Mouse (Mus musculus) E14TG2a.4 (cell line): Measurements from ENCODE around the gene Kcnh6.

ENCODE experiments used
- H3K27me3 ChIP-seq: 2 replicates; pipeline ENCODE4 v1.6.1; 2014; ENCODE audit warnings: low read length, control low read depth; ENCODE audit not compliant: insufficient read depth
- H3K36me3 ChIP-seq: 2 replicates; pipeline ENCODE4 v1.6.1; 2014; ENCODE audit warnings: low read length, control low read depth; ENCODE audit not compliant: insufficient read depth
- H3K4me1 ChIP-seq: replicated peaks from 2 replicates; pipeline ENCODE4 v1.6.1; 2014; ENCODE audit warnings: low read depth, low read length, control low read depth
- H3K4me3 ChIP-seq: replicated peaks from 2 replicates; pipeline ENCODE4 v1.5.1; 2014; ENCODE audit warnings: mild to moderate bottlenecking, low read length
- H3K9me3 ChIP-seq: 2 replicates; pipeline ENCODE4 v1.6.1; 2014; ENCODE audit warnings: low read length, control low read depth
- CTCF ChIP-seq: conservative IDR thresholded peaks from 2 replicates; pipeline ENCODE4 v1.5.1; 2014; ENCODE audit warnings: low read length
- NANOG ChIP-seq: IDR thresholded peaks from 2 replicates; pipeline ENCODE4 v1.6.1; 2014; ENCODE audit warnings: borderline replicate concordance, low read length, mixed read lengths
- POU5F1 ChIP-seq: IDR thresholded peaks from 2 replicates; pipeline ENCODE4 v1.6.1; 2014; ENCODE audit warnings: low read length, borderline replicate concordance

The Kcnh6 gene

GRCm38 (mm10) chr11:106007821-106008220 lies at the start of gene Kcnh6:
Gene Kcnh6 (plus strand): TSS chr11:106008124.
- peak within 1 kb of the TSS; percentile 60; the same call in 1 of the 2 replicates for H3K4me3 ChIP-seq
- TF ChIP-seq POU5F1: no peak
- TF ChIP-seq NANOG: no peak
- no peak for TF ChIP-seq CTCF

DNA sequence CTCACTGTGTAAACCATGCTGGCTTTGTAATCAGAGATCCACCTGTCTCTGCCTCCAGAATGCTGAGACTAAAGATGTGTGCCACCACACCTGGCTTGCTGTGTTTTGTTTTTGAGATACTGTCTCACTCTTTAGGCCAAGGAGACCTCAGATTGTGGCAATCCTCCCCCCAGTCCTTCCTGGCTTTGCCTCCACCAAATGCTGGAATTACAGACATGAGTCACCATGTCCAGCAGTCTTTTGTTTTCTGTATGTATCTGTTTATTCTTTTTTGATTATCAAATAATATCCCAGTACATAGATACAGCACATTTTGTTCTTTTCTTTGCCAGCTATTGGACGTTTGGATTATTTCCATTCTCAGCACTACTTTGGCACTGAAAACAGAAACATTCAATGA lies 49.4 kb upstream of the Kcnh6 start:
- H3K36me3 ChIP-seq: no peaks in the 10 kb centered on the region
- H3K9me3 ChIP-seq: no peaks in the 10 kb centered on the region
- H3K4me1 ChIP-seq: peaks cover 54% of the 10 kb centered on the region
- 0 out of 2 replicates have a peak, but pooled peaks cover 2% of the 10 kb centered on the region for H3K27me3 ChIP-seq
- H3K4me3 ChIP-seq: no peak overlapping the region
- no peak for TF ChIP-seq POU5F1
- TF ChIP-seq NANOG: no peak
- TF ChIP-seq CTCF: no peak

More at GRCm38 (mm10) chr11:106007821-106008220, at the start of gene Kcnh6:
- Histone ChIP-seq H3K27me3 (peaks cover 64% of the 10 kb centered on the region), H3K36me3 (no peaks in the 10 kb centered on the region), H3K9me3 (no peaks in the 10 kb centered on the region), H3K4me1 (0 out of 2 replicates have a peak, but pooled peaks cover 5% of the 10 kb centered on the region)

GRCm38 (mm10) chr11:105959355-105959754 lies 48.6 kb upstream of the Kcnh6 start:
- H3K4me3 ChIP-seq: peak overlapping the region; percentile 52
- 0 out of 2 replicates have a peak, but pooled peaks cover 2% of the 10 kb centered on the region for H3K27me3 ChIP-seq
- no peaks in the 10 kb centered on the region for H3K9me3 ChIP-seq
- TF ChIP-seq CTCF (no peak), POU5F1 (no peak), NANOG (no peak)
- H3K36me3 ChIP-seq: no peaks in the 10 kb centered on the region
- H3K4me1 ChIP-seq: peaks cover 49% of the 10 kb centered on the region

GRCm38 (mm10) chr11:105964691-105965090 lies 43.2 kb upstream of the Kcnh6 start:
- Histone ChIP-seq H3K4me3 (no peak overlapping the region), H3K36me3 (no peaks in the 10 kb centered on the region), H3K4me1 (peaks cover 23% of the 10 kb centered on the region), H3K27me3 (peaks cover 44% of the 10 kb centered on the region), H3K9me3 (no peaks in the 10 kb centered on the region)
- TF ChIP-seq CTCF (peak; percentile 77), POU5F1 (no peak)

GRCm38 (mm10) chr11:105966288-105966687 lies 41.6 kb upstream of the Kcnh6 start:
- Histone ChIP-seq H3K36me3 (no peaks in the 10 kb centered on the region), H3K9me3 (no peaks in the 10 kb centered on the region), H3K4me1 (peaks cover 16% of the 10 kb centered on the region), H3K4me3 (no peak overlapping the region), H3K27me3 (peaks cover 58% of the 10 kb centered on the region)
- TF ChIP-seq NANOG (no peak), CTCF (no peak), POU5F1 (no peak)

GRCm38 (mm10) chr11:105967741-105968574 lies 40.0 kb upstream of the Kcnh6 start, which contains the start of gene Ace:
Gene Ace (plus strand): TSS chr11:105967945.
- peaks cover 23% of the 10 kb centered on the region for H3K4me1 ChIP-seq
- TF ChIP-seq POU5F1 (no peak), NANOG (no peak), CTCF (no peak)
- H3K27me3 ChIP-seq: peaks cover 62% of the 10 kb centered on the region
- H3K36me3 ChIP-seq: no peaks in the 10 kb centered on the region
- H3K4me3 ChIP-seq: peak within 1 kb of the TSS; percentile 84
- no peaks in the 10 kb centered on the region for H3K9me3 ChIP-seq

DNA sequence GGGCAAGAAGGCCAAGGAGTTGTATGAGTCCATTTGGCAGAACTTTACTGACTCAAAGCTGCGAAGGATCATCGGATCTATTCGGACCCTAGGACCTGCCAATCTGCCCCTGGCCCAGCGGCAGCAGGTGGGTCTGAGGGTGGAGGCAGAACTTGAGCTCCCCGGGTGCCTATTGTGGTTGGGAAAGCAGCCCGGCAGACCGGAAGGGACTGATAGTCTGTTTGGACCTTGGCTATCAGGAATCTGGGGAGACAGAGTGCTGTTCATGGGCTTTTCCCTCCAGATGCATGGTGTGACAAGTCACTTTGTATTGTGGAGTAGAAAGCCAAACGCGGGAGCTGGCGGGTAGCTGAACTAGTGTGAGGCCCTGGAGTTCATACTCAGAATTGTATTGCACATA lies 39.0 kb upstream of the Kcnh6 start:
- Histone ChIP-seq H3K4me3 (0 out of 2 replicates have a peak overlapping the region, but pooled peaks have one; percentile 84), H3K9me3 (no peaks in the 10 kb centered on the region), H3K4me1 (peaks cover 32% of the 10 kb centered on the region), H3K36me3 (no peaks in the 10 kb centered on the region), H3K27me3 (peaks cover 69% of the 10 kb centered on the region)
- TF ChIP-seq CTCF (no peak), NANOG (no peak), POU5F1 (no peak)

- H3K4me3 ChIP-seq: no peak overlapping the region
- peak; percentile 22; the same call in 1 of the 2 replicates for TF ChIP-seq CTCF
- TF ChIP-seq POU5F1: no peak
These were observed 38.4 kb upstream of the Kcnh6 start for GRCm38 (mm10) chr11:105969516-105969915.

DNA sequence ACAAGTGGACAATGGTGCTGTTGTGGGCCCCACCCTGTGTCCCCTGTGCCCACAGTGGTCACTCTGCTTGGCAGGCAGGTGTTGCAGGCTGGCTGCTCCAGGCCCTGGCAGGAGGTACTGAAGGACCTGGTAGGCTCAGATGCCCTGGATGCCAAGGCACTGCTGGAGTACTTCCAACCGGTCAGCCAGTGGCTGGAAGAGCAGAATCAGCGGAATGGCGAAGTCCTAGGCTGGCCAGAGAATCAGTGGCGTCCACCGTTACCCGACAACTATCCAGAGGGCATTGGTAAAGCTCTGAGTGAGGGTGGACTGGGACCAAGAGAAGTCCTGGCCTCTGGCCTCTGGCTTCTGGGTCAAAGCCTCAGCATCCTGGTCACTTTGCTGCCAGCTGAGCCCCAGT lies 33.3 kb upstream of the Kcnh6 start:
- no peaks in the 10 kb centered on the region for H3K9me3 ChIP-seq
- H3K4me3 ChIP-seq: no peak overlapping the region
- H3K4me1 ChIP-seq: peaks cover 18% of the 10 kb centered on the region
- TF ChIP-seq POU5F1: no peak
- no peak for TF ChIP-seq CTCF
- no peak for TF ChIP-seq NANOG
- H3K27me3 ChIP-seq: peaks cover 43% of the 10 kb centered on the region
- H3K36me3 ChIP-seq: no peaks in the 10 kb centered on the region

More at GRCm38 (mm10) chr11:105969516-105969915, 38.4 kb upstream of the Kcnh6 start:
- Histone ChIP-seq H3K4me1 (peaks cover 34% of the 10 kb centered on the region), H3K9me3 (no peaks in the 10 kb centered on the region), H3K27me3 (peaks cover 71% of the 10 kb centered on the region), H3K36me3 (no peaks in the 10 kb centered on the region)
